Mouse (Mus musculus): Measurements from ENCODE around the gene Dusp16. TPM values are rescaled to one million over a fixed set of nuclear protein-coding genes. Genes with fewer than 3 reads are reported as not detected.
A peak's percentile ranks its signal among the peaks of the same experiment; 100 is the strongest.

Dusp16 gene
- total RNA-seq, 4 experiments from 2014 or later: 17.9 to 28.5 (median 22.5) TPM

GRCm38 (mm10) chr6:134793046-134793806 lies 801 bp upstream of the Dusp16 start:
- DNase-seq (ENCODE audit: low spot score): no peak

DNA sequence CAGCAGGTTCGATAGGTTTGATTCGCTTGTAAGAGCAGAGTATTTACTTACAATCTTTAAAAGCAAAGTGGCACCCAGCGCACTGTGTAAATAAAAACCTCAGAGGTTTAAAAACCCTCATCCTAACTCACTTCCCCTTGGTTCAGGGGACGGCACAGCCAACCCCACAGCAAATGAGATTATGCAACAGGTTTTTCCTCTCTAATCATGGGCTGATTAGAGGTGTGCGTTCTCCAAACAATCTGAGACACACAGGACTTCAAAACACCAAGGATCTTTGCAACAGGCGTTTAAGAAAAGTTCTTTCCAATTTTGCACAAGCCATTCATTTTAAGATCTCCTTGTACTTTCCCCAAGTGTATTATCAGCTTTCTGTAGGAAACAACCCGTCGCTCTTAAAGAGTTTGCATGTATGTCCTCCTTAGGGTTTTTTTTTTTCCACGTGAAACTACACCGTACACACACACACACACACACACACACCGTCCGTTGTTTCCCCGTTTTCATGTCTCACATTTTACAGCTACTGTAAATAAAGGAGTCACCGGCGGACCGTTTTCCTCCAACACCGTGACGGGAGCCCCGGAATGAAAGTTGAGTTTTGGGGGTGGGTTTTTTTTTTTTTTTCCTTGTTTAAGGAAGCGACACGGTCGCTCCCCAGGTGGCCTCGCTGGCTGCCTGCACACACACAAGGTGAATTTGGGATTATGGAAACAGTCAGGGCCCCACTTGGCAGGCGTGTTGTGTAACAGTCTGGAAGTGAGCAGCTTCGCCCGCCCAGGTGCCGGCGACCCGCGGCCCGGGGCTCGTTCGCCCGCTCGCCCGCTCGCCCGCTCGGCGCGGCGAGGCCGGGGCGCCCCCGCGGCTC lies 940 bp downstream of the Dusp16 start:
- peak; percentile 46 for DNase-seq (ENCODE audit: low spot score)

GRCm38 (mm10) chr6:134789100-134789499 lies 3.3 kb downstream of the Dusp16 start:
- no peak for DNase-seq (ENCODE audit: low spot score)

GRCm38 (mm10) chr6:134786426-134786825 lies 6.0 kb downstream of the Dusp16 start:
- no peak for DNase-seq (ENCODE audit: low spot score)

GRCm38 (mm10) chr6:134782900-134783299 lies 9.5 kb downstream of the Dusp16 start:
- no peak for DNase-seq (ENCODE audit: low spot score)

DNA sequence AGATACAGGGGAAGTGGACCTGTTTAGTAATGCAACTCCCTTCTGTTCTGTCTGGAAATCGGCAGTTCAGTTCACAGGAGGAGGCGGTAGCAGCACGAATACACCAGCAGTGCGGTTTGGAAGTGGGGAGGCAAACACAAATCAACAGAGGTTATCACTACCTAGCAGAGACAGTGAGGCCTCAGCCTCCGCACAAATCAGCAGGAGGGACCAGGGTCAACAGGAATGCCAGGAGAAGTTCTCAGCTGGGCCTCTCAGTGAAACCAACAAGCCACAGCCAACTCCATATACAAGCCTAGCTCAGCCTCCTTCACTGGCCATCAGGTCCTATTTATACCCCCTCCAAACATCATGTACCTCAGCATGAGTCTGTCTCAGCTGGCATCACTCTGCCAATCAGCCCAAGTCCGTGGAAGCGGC lies 10.9 kb downstream of the Dusp16 start:
- no peak for DNase-seq (ENCODE audit: low spot score)

DNA sequence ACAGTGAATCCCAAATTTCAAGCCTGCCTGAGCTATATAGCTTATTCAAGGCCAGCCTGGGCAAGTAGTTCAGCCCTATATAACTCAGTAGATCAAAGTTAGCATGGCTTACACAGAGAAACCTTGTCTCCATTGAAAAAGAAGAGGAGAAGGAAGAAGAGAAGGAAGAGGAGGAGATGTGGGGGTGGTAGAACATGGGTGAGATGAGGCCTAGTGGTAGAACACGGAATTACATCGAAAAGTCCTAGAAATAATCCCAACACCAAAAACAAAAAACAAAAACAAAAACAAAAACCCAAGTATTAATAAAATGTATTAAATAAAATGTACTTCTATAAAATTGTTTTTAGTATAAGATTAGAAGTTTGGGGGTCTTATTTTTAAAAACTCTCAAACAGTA lies 12.4 kb downstream of the Dusp16 start:
- no peak for DNase-seq (ENCODE audit: low spot score)

GRCm38 (mm10) chr6:134773961-134774360 lies 18.5 kb downstream of the Dusp16 start:
- DNase-seq (ENCODE audit: low spot score): peak; percentile 44

GRCm38 (mm10) chr6:134773292-134773893 lies 19.0 kb downstream of the Dusp16 start:
- no peak for DNase-seq (ENCODE audit: low spot score)

- no peak for DNase-seq (ENCODE audit: low spot score)
Measured at GRCm38 (mm10) chr6:134770339-134770738, 22.1 kb downstream of the Dusp16 start.

GRCm38 (mm10) chr6:134764441-134765061 lies 27.9 kb downstream of the Dusp16 start:
- DNase-seq (ENCODE audit: low spot score): no peak

GRCm38 (mm10) chr6:134763436-134763835 lies 29.0 kb downstream of the Dusp16 start:
- DNase-seq (ENCODE audit: low spot score): no peak

DNA sequence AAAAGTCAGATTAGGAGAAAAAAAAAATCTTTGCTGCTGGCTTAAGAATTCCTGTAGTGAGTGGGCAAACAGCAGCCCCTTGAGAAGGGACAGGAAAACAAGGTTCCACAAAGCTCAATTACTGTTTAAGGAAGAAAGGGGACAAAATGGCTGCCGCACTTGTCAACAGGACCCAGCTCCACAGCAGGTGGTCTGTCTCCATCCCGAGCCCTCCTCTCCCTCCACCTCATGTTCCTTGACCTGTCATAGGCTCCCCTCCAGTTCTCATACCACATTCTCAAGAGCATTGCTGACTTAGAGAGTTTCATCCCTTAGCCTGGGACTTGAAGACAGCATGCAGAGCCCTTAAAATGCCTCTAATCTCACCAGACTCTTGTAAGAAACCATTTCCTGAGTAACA lies 30.6 kb downstream of the Dusp16 start:
- no peak for DNase-seq (ENCODE audit: low spot score)

- DNase-seq (ENCODE audit: low spot score): no peak
Measured at GRCm38 (mm10) chr6:134760926-134761544, 31.4 kb downstream of the Dusp16 start.

- no peak for DNase-seq (ENCODE audit: low spot score)
Measured at GRCm38 (mm10) chr6:134756058-134756457, 36.4 kb downstream of the Dusp16 start.

- no peak for DNase-seq (ENCODE audit: low spot score)
Measured at GRCm38 (mm10) chr6:134753858-134754257, 38.6 kb downstream of the Dusp16 start.

DNA sequence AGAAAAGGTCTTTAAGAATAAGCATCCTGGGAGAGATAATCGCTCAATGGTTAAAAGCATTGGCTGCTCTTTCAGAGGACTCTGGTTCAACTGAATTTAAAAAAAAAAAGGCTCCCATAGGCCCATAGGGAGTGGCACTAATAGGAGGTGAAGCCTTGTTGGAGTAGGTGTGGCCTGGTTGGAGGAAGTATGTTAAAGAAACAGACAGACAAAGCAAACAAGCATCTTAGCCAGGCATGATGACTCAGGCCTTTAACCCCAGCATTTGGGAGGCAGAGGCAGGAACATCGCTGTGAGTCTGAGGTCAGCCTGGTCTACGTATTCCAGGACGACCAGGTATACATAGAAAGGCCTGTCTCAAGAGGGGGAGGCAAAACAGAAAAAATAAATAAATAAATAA lies 39.0 kb downstream of the Dusp16 start:
- DNase-seq (ENCODE audit: low spot score): no peak

- no peak for DNase-seq (ENCODE audit: low spot score)
Measured at GRCm38 (mm10) chr6:134751883-134752647, 40.4 kb downstream of the Dusp16 start.

GRCm38 (mm10) chr6:134751087-134751486 lies 41.3 kb downstream of the Dusp16 start:
- no peak for DNase-seq (ENCODE audit: low spot score)

- no peak for DNase-seq (ENCODE audit: low spot score)
Measured at GRCm38 (mm10) chr6:134748126-134748525, 44.3 kb downstream of the Dusp16 start.

DNA sequence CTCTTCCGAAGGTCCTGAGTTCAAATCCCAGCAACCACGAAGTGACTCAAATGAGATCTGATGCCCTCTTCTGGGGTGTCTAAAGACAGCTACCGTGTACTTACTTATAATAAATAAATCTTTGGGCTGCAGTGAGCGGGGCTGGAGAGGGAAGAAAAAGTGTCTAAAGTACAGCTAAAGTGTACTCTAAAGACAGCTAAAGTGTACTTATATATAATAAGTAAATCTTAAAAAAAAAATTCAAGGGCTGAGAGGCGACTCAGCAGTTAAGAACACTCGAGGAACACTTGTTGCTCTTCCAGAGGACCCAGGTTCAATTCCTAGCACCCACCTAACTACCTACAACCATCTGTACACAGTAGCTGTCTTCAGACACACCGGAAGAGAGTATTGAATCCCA lies 46.5 kb downstream of the Dusp16 start:
- DNase-seq (ENCODE audit: low spot score): no peak
